Mouse (Mus musculus) stomach, embryonic 14.5 days (tissue): ENCODE data around the gene Nup85. TPM values are rescaled to one million over a fixed set of nuclear protein-coding genes. Genes with fewer than 3 reads are reported as not detected.

Source experiments
- ATAC-seq: fragments of 200-750 bp; cut with Nextera tagmentation; 2 replicates; pipeline ENCODE4 v1.8.0; 2017; ENCODE audit warnings: low read depth, moderate TSS enrichment; ENCODE audit not compliant: insufficient number of reproducible peaks, insufficient read depth, low FRiP score
- H3K27ac ChIP-seq: fragments of 300-500 bp; sonication (generic); 2 replicates; pipeline ENCODE4 v1.5.1; 2014; ENCODE audit warnings: mild to moderate bottlenecking, low read length, moderate library complexity, mixed read lengths
- H3K27me3 ChIP-seq: fragments of 300-500 bp; sonication (generic); 2 replicates; pipeline ENCODE4 v1.6.1; 2014; ENCODE audit warnings: low read length, control low read depth, mixed read lengths; ENCODE audit not compliant: control insufficient read depth, insufficient read depth
- H3K36me3 ChIP-seq: fragments of 300-500 bp; sonication (generic); 2 replicates; pipeline ENCODE4 v1.6.1; 2014; ENCODE audit warnings: mild to moderate bottlenecking, control low read depth, low read length, moderate library complexity, mixed read lengths; ENCODE audit not compliant: control insufficient read depth, insufficient read depth
- H3K4me1 ChIP-seq: fragments of 300-500 bp; sonication (generic); 2 replicates; pipeline ENCODE4 v1.6.1; 2014; ENCODE audit warnings: low read length, control low read depth, mixed read lengths; ENCODE audit not compliant: control insufficient read depth, insufficient read depth
- H3K4me2 ChIP-seq: fragments of 300-500 bp; sonication (generic); replicated peaks from 2 replicates; pipeline ENCODE4 v1.6.1; 2014; ENCODE audit warnings: low read depth, low read length, control low read depth
- H3K4me3 ChIP-seq: fragments of 300-500 bp; sonication (generic); 2 replicates; pipeline ENCODE4 v1.5.1; 2014; ENCODE audit warnings: low read depth, low read length, control low read depth
- H3K9ac ChIP-seq: fragments of 300-500 bp; sonication (generic); replicated peaks from 2 replicates; pipeline ENCODE4 v1.6.1; 2014; ENCODE audit warnings: low read depth, mild to moderate bottlenecking, control low read depth, low read length, moderate library complexity, mixed read lengths
- H3K9me3 ChIP-seq: fragments of 300-500 bp; sonication (generic); 2 replicates; pipeline ENCODE4 v1.6.1; 2016; ENCODE audit warnings: low read depth, low read length, control low read depth; ENCODE audit not compliant: control insufficient read depth
- WGBS: fragments of 180-500 bp; shearing (Covaris S2); extraction: QIAGEN DNeasy Blood & Tissue Kit; methylation state at CpG from one replicate; pipeline ENCODE4 v1.1.7; 2014; 5-methylcytosine and 5-hydroxymethylcytosine counted together
- polyA plus RNA-seq: library from polyadenylated mRNA; unstranded; fragments of >200 nt; fragmentation: Nextera tagmentation; extraction: Ambion mirVana; gene quantifications from 2 replicates; pipeline ENCODE4 v1.2.1, GENCODE M21; 2014

The Nup85 gene
- polyA plus RNA-seq, 1 experiment from 2014 or later = 162 TPM

- WGBS = under 1% methylated on average over 42 of the region's 80 CpGs
- H3K27me3 ChIP-seq = no peaks in the 10 kb centered on the region
Measured at GRCm38 (mm10) chr11:115612410-115613137, 48.3 kb downstream of the Nup85 start, which contains the start of gene Mif4gd. TSS of gene Mif4gd (minus strand) at chr11:115612969.

GRCm38 (mm10) chr11:115613138-115613945 is 49.1 kb downstream of the Nup85 start:
- Histone ChIP-seq H3K36me3 (peaks cover 6% of the 10 kb centered on the region; the same call in 1 of the 2 replicates), H3K4me2 (peak overlapping the region; percentile 47), H3K27me3 (no peaks in the 10 kb centered on the region), H3K27ac (peak overlapping the region; percentile 92), H3K4me1 (peaks cover 15% of the 10 kb centered on the region; the same call in 1 of the 2 replicates), H3K4me3 (peak overlapping the region; percentile 66), H3K9ac (peak overlapping the region; percentile 52), H3K9me3 (no peaks in the 10 kb centered on the region)
- WGBS = under 1% methylated on average over 16 of the region's 16 CpGs
- ATAC-seq = no peak; the same call in 1 of the 2 replicates

More at GRCm38 (mm10) chr11:115612410-115613137, 48.3 kb downstream of the Nup85 start, which contains the start of gene Mif4gd:
- peaks cover 14% of the 10 kb centered on the region for H3K36me3 ChIP-seq
- H3K4me3 ChIP-seq = peak within 1 kb of the TSS; percentile 66
- peaks cover 15% of the 10 kb centered on the region; the same call in 1 of the 2 replicates for H3K4me1 ChIP-seq
- peak; percentile 83 for ATAC-seq
- peak within 1 kb of the TSS; percentile 52 for H3K9ac ChIP-seq
- no peaks in the 10 kb centered on the region for H3K9me3 ChIP-seq
- H3K4me2 ChIP-seq = peak within 1 kb of the TSS; percentile 47
- peak within 1 kb of the TSS; percentile 92 for H3K27ac ChIP-seq

- no peak overlapping the region for H3K9ac ChIP-seq
- no peak for ATAC-seq
- no peaks in the 10 kb centered on the region for H3K36me3 ChIP-seq
- H3K9me3 ChIP-seq = no peaks in the 10 kb centered on the region
- no peak overlapping the region for H3K4me3 ChIP-seq
- no peak overlapping the region for H3K4me2 ChIP-seq
- peaks cover 15% of the 10 kb centered on the region; the same call in 1 of the 2 replicates for H3K4me1 ChIP-seq
- H3K27me3 ChIP-seq = no peaks in the 10 kb centered on the region
- WGBS = 82% methylated on average over 10 of the region's 10 CpGs
- H3K27ac ChIP-seq = peak overlapping the region; percentile 13; the same call in 1 of the 2 replicates
Measured at GRCm38 (mm10) chr11:115614346-115615107, 50.3 kb downstream of the Nup85 start.

GRCm38 (mm10) chr11:115615108-115615825 is 51.0 kb downstream of the Nup85 start:
- WGBS = 76% methylated on average over 15 of the region's 15 CpGs
- peak overlapping the region; percentile 13; the same call in 1 of the 2 replicates for H3K27ac ChIP-seq

GRCm38 (mm10) chr11:115615875-115616274 is 51.6 kb downstream of the Nup85 start:
- Histone ChIP-seq H3K4me2 (no peak overlapping the region), H3K9ac (no peak overlapping the region), H3K4me3 (no peak overlapping the region), H3K9me3 (no peaks in the 10 kb centered on the region), H3K27ac (no peak overlapping the region), H3K27me3 (no peaks in the 10 kb centered on the region), H3K4me1 (peaks cover 15% of the 10 kb centered on the region; the same call in 1 of the 2 replicates), H3K36me3 (peaks cover 6% of the 10 kb centered on the region; the same call in 1 of the 2 replicates)
- ATAC-seq = no peak
- WGBS = 89% methylated on average over 6 of the region's 6 CpGs

More at GRCm38 (mm10) chr11:115615108-115615825, 51.0 kb downstream of the Nup85 start:
- no peak overlapping the region for H3K4me2 ChIP-seq
- no peaks in the 10 kb centered on the region for H3K9me3 ChIP-seq
- H3K9ac ChIP-seq = no peak overlapping the region
- no peaks in the 10 kb centered on the region for H3K27me3 ChIP-seq
- no peak for ATAC-seq
- peaks cover 4% of the 10 kb centered on the region; the same call in 1 of the 2 replicates for H3K36me3 ChIP-seq
- H3K4me3 ChIP-seq = no peak overlapping the region
- peaks cover 15% of the 10 kb centered on the region; the same call in 1 of the 2 replicates for H3K4me1 ChIP-seq

- Histone ChIP-seq H3K27me3 (no peaks in the 10 kb centered on the region), H3K4me3 (no peak overlapping the region), H3K36me3 (peaks cover 9% of the 10 kb centered on the region), H3K27ac (no peak overlapping the region), H3K4me1 (peaks cover 12% of the 10 kb centered on the region; the same call in 1 of the 2 replicates), H3K9ac (no peak overlapping the region), H3K4me2 (no peak overlapping the region), H3K9me3 (no peaks in the 10 kb centered on the region)
- no peak for ATAC-seq
- WGBS = 87% methylated on average over 7 of the region's 7 CpGs
Measured at GRCm38 (mm10) chr11:115616371-115616770, 52.1 kb downstream of the Nup85 start.

- Histone ChIP-seq H3K9me3 (no peaks in the 10 kb centered on the region), H3K36me3 (peaks cover 11% of the 10 kb centered on the region), H3K4me2 (no peak overlapping the region), H3K4me3 (no peak overlapping the region), H3K27ac (no peak overlapping the region), H3K9ac (no peak overlapping the region), H3K27me3 (no peaks in the 10 kb centered on the region), H3K4me1 (peaks cover 7% of the 10 kb centered on the region; the same call in 1 of the 2 replicates)
- 82% methylated on average over 6 of the region's 6 CpGs for WGBS
- no peak for ATAC-seq
Measured at GRCm38 (mm10) chr11:115616893-115617292, 52.7 kb downstream of the Nup85 start.
